Mouse (Mus musculus): Measurements from ENCODE around the gene Ipo7.

DNA sequence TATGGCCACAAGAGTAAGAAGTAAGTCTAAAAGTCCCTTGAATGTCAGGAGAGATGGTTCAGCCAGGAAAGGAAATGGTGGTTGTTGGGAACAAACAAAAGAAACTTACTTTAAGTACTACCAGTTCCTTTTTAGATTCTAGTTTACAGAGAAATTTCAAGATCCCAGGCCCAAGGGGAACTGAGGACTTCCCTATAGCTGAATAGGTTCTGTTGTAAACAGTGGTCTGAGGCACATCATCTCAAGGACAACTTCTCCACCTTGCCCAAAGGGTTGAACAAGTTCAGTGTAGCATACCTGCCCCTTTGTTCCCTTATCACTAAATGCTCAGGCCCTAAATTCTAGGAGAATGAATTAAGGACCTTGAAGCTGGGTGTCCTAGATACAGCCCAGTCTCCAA is 16.0 kb upstream of the Ipo7 start:
- no peak for TF ChIP-seq CTCF (IDR thresholded peaks at IDR 0.05; ENCODE audit: insufficient read depth, low read depth, low read length)
- no peak for TF ChIP-seq POLR2A (IDR thresholded peaks at IDR 0.05; ENCODE audit: insufficient read depth, low read depth, low read length)
